Mouse (Mus musculus): Measurements from ENCODE around the gene Zfp772. TPM values are rescaled to one million over a fixed set of nuclear protein-coding genes. Genes with fewer than 3 reads are reported as not detected.
"Not testable (repeated sequence)": the region's sequence is repeated elsewhere in the genome, so short reads cannot be mapped to it uniquely, and the experiment has no call there.

Zfp772 gene
- 8.7 and 9.3 TPM in 2 replicates for polyA plus RNA-seq (2015; fragmentation: Nextera tagmentation; extraction: Ambion mirVana)

DNA sequence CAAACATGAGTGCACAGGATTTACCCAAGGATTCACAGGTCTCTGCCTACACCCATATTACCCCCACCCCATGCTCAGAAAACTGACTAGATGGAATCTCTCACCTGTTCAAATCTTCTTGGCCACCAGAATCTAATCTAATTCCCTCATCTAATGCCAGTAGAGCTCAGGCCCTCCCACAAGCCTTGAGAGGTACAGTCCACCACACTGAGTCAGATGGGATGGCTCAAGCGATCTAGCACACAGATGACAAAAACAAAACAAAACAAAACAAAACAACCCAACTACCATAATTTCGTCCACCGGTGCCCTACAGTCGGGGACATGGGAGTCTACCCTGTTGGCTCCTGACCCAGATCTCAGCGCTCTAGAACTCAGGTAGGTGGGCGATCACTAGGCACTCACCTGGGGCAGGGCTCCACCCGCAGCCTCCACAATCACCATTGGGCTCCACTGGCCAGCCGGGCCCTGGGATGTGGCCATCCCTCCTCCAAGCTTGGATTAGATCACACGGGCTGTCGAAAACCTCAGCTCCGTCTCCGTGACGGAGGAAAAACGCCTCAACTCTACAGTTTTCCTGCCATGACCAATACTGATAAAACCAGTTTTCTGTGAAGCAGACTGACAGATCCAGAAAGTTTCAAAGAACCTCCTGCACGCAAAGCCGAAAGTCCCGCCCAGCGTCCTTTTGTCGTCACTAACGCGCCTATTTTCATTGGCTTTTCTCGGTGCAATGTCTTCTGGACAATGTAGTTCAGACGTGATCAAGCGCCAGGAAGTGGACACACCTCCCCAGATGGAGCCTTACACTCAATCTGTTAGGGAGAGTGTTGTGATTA lies at the start of gene Zfp772:
TSS of gene Zfp772 (minus strand) at position 686 of the 839 bp plus-strand sequence.
- not testable (repeated sequence) for H3K9me3 ChIP-seq; H3K27me3 ChIP-seq; H3K4me1 ChIP-seq (replicated peaks); H3K27ac ChIP-seq
- 1% methylated on average over 24 of the region's 24 CpGs for WGBS
- Histone ChIP-seq H3K4me2 (peak within 1 kb of the TSS; percentile 63), H3K9ac (peak within 1 kb of the TSS; percentile 70), H3K36me3 (peaks cover 18% of the 10 kb centered on the region), H3K4me3 (peak within 1 kb of the TSS; percentile 53)
- peak; percentile 59; the same call in 1 of the 2 replicates for ATAC-seq (ENCODE audit: low FRiP score)

DNA sequence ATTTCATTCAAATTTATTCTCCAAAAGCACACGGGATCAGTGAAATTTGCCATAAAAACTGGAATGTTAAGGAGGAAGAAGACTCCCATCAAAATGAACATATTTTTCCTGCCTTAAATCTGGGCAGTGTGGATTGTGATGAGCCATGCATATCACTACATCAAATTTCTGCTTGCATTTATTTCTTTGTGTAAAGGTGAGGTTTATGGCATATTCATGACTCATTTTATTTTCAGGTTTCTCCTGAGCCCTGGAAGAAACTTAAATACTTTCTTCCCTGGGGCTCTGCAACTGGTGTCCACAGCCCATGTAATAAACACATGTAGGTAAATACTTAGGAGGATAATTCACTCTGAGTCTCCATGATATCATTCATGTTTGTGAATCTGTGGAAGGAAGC lies 37.4 kb upstream of the Zfp772 start, which contains the start of gene Vmn2r29:
TSS of gene Vmn2r29 (minus strand) at position 101 of the 400 bp plus-strand sequence.
- H3K4me3 ChIP-seq; H3K9me3 ChIP-seq; H3K4me1 ChIP-seq (replicated peaks); ATAC-seq (ENCODE audit: low FRiP score); H3K27ac ChIP-seq; H3K27me3 ChIP-seq; H3K36me3 ChIP-seq; H3K4me2 ChIP-seq; H3K9ac ChIP-seq: not testable (repeated sequence)
- whole genome bisulfite sequencing = no CpG with 5 or more reads among the region's 1 CpGs

DNA sequence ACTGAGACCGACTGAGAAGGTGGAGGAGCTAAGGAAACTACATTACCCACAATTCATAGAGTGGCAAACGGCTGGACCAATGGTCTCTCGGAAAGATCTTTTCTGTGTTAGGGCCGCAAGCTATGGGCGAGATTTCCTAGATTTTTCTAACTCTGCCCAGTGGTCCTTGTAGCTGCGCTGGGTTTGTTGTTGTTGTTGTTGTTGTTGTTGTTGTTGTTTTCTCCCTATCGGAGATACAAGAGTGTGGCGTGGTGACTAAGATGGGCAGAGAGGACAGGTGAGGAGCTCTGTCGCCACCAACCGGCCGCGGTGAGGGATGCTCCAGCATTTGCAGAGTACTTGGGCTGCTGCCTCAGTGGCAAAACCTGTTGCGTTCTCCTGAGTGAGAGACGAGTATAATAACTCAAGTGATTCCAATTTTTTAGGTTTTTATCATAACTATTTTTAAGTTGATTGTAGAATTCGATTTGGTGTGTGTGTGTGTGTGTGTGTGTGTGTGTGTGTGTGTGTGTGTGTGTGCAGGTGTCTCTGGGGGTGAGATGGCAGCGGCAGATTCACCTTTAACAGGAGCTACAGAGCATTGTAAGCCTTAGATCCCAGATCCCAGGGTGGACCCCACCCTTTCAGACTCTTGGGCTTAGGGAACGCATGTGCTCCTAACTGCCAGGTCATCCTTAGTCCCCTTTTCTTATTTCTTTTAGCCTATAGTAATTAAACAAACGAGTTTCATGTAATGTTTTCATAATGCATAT lies 21.4 kb downstream of the Zfp772 start:
- H3K4me2 ChIP-seq = peak overlapping the region; percentile 50
- H3K4me1 ChIP-seq (replicated peaks) = 0 out of 2 replicates have a peak, but pooled peaks cover 4% of the 10 kb centered on the region
- WGBS = 11% methylated on average over 18 of the region's 18 CpGs
- peak overlapping the region; percentile 52 for H3K4me3 ChIP-seq
- H3K27ac ChIP-seq = no peak overlapping the region
- peaks cover 7% of the 10 kb centered on the region for H3K36me3 ChIP-seq
- no peaks in the 10 kb centered on the region for H3K27me3 ChIP-seq
- no peaks in the 10 kb centered on the region for H3K9me3 ChIP-seq
- ATAC-seq (ENCODE audit: low FRiP score) = peak; percentile 98
- H3K9ac ChIP-seq = peak overlapping the region; percentile 46; the same call in 1 of the 2 replicates

DNA sequence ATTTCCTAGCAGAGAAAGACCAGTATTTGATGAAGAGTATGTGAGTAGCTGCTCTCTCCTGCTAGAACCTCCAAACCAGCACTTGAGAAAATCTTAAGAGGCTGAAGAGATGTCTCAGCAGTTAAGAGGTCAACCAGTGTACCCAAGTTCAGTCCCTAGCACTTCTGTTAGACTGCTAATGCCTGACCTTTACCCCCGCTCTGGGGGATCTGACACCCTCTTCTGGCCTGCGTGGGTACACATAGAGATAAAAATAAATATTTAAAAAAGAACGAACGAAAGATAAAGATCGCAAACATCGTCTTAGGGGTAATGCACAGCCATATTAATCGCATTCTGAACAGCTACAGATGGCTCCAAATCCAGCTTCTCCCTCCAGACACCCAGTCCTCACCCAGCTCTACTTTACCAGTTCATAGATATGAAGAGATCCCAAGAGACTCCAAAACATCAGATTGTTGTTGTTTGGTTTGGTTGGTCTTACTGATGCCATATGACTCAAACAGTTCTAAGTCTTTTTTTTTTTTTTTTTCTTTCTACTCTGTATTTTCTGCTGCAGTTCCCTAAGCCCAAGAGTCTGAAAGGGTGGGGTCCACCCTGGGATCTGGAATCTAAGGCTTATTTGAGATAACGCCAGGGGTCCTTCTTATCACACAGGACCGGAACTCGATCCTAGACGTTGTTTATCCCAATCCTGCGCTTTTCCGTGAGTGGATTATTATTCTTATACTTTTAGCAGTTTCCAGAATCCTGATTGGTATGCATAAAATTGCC lies 22.2 kb downstream of the Zfp772 start:
- Histone ChIP-seq H3K4me2 (peak overlapping the region; percentile 50), H3K4me3 (peak overlapping the region; percentile 52), H3K27me3 (no peaks in the 10 kb centered on the region), H3K4me1 (replicated peaks) (0 out of 2 replicates have a peak, but pooled peaks cover 4% of the 10 kb centered on the region), H3K36me3 (peaks cover 15% of the 10 kb centered on the region), H3K27ac (no peak overlapping the region), H3K9ac (0 out of 2 replicates have a peak overlapping the region, but pooled peaks have one; percentile 46), H3K9me3 (no peaks in the 10 kb centered on the region)
- WGBS = 37% methylated on average over 13 of the region's 13 CpGs
- ATAC-seq (ENCODE audit: low FRiP score) = peak; percentile 86

DNA sequence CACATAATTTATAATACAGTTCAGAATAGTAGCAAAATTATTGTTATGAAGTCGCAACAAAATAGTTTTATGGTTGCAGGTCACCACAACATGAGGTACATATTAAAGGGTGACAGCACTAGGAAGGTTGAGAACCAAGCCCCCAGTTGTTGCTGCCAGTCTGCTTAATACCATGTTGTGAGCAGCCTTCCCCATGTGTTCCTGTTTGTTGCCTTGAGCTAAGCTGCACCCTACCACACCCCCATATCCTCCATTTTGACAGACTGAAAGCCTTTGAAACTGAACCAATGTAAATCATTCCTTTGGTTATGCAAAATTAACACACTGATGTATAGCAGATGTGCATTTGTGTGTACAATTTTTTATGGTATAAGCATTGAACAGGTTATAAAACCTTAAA lies 23.9 kb downstream of the Zfp772 start:
- WGBS = 94% methylated on average over 1 of the region's 1 CpGs
- Histone ChIP-seq H3K27me3 (no peaks in the 10 kb centered on the region), H3K9me3 (no peaks in the 10 kb centered on the region), H3K36me3 (peaks cover 32% of the 10 kb centered on the region), H3K4me1 (replicated peaks) (0 out of 2 replicates have a peak, but pooled peaks cover 4% of the 10 kb centered on the region), H3K27ac (no peak overlapping the region), H3K9ac (no peak overlapping the region), H3K4me3 (no peak overlapping the region), H3K4me2 (no peak overlapping the region)
- no peak for ATAC-seq (ENCODE audit: low FRiP score)

DNA sequence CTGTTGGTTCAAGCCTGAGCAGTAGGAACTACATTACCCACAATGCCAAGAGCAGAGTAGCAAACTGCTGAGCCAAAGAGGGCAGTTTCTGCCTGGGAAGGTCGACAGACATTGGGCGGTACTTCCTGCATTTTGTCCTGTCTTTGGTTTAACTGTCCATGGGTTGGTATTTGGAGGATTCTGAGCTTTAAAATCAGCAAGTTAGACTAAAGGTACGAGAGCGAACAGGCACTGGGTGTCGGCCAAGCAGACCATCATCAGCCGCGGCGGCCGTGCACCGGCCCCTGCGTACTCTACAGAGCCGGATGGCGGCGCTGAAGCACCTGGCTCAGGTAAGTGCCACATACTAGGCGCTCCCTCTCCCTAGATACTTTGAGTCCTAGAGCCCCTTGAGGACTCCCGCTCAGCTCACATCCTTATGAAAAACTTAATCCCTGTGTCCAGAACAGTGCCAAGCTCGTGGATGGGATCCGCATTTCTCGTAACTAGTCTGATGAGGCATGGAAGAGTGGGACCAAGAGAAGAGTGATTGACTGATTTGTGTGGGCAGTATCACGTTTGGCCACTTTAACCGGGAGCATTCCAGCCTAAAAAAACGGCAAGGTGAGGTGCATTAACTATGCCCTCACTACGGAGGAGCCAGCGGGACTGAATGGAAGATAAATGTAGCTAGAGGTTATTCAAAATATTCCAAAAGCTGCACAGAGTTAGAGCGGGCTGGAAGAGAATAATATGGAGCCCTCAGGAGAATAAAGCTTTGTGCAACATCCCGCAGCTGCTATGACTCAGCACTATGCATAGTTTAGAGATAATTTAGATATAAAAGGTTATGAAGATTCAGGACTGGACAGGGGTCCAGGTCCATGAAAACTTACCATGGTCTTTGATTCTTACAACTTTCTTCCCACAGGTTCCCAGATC lies 38.3 kb downstream of the Zfp772 start, which contains the start of gene Zfp418:
TSS of gene Zfp418 (plus strand) at position 104 of the 921 bp plus-strand sequence.
- peak within 1 kb of the TSS; percentile 78 for H3K27ac ChIP-seq

More for the DNA sequence above, 38.3 kb downstream of the Zfp772 start, which contains the start of gene Zfp418:
- H3K4me3 ChIP-seq = peak within 1 kb of the TSS; percentile 72
- H3K4me2 ChIP-seq = peak within 1 kb of the TSS; percentile 75
- H3K9ac ChIP-seq = peak within 1 kb of the TSS; percentile 84
- H3K9me3 ChIP-seq = no peaks in the 10 kb centered on the region
- peaks cover 21% of the 10 kb centered on the region for H3K36me3 ChIP-seq
- H3K27me3 ChIP-seq = no peaks in the 10 kb centered on the region
- 2% methylated on average over 26 of the region's 26 CpGs for WGBS
- peak; percentile 95 for ATAC-seq (ENCODE audit: low FRiP score)
- peaks cover 8% of the 10 kb centered on the region; the same call in 1 of the 2 replicates for H3K4me1 ChIP-seq (replicated peaks)

Other genes with a start within 250 kb of the Zfp772 start
- 0.36 TPM in 1 of 2 replicates, not detected in the other for gene Aurkc, start 214.7 kb downstream of the Zfp772 start, polyA plus RNA-seq (2015; fragmentation: Nextera tagmentation; extraction: Ambion mirVana)
- gene Zfp954, start 88.5 kb downstream of the Zfp772 start, polyA plus RNA-seq (2015; fragmentation: Nextera tagmentation; extraction: Ambion mirVana) = 21.1 and 22.9 TPM in 2 replicates
- 16.7 and 17.3 TPM in 2 replicates for gene Zfp773, start 73.2 kb downstream of the Zfp772 start, polyA plus RNA-seq (2015; fragmentation: Nextera tagmentation; extraction: Ambion mirVana)
- 3.5 and 3.9 TPM in 2 replicates for gene Zfp418, start 38.7 kb downstream of the Zfp772 start, polyA plus RNA-seq (2015; fragmentation: Nextera tagmentation; extraction: Ambion mirVana)
- 1.1 TPM in 2 replicates for gene Vmn2r29, start 37.3 kb upstream of the Zfp772 start, polyA plus RNA-seq (2015; fragmentation: Nextera tagmentation; extraction: Ambion mirVana)
- gene Gm45844, start 68.3 kb upstream of the Zfp772 start, polyA plus RNA-seq (2015; fragmentation: Nextera tagmentation; extraction: Ambion mirVana) = 6.7 and 7.4 TPM in 2 replicates
- gene Clcn4, start 90.9 kb upstream of the Zfp772 start, polyA plus RNA-seq (2015; fragmentation: Nextera tagmentation; extraction: Ambion mirVana) = 172 and 175 TPM in 2 replicates
- gene Vmn2r30, start 127.6 kb upstream of the Zfp772 start, polyA plus RNA-seq (2015; fragmentation: Nextera tagmentation; extraction: Ambion mirVana) = not detected in 2 replicates
- gene Gm45783, start 164.6 kb upstream of the Zfp772 start, polyA plus RNA-seq (2015; fragmentation: Nextera tagmentation; extraction: Ambion mirVana) = not detected in 2 replicates
- not detected in 2 replicates for gene Vmn2r31, start 189.7 kb upstream of the Zfp772 start, polyA plus RNA-seq (2015; fragmentation: Nextera tagmentation; extraction: Ambion mirVana)

Measured in hindbrain, embryonic 13.5 days (tissue).